Mouse (Mus musculus) fat pad, adult 2 months (tissue): Measurements from ENCODE around the gene Rpl4.
"Not testable (repeated sequence)": the region's sequence is repeated elsewhere in the genome, so short reads cannot be mapped to it uniquely, and the experiment has no call there.

Experiments used
- DNase-seq: peaks from one replicate; pipeline ENCODE4 v3.0.0-alpha.2; 2011; ENCODE audit warnings: low read depth, low spot score; ENCODE audit errors: extremely low read depth

Rpl4 gene

DNA sequence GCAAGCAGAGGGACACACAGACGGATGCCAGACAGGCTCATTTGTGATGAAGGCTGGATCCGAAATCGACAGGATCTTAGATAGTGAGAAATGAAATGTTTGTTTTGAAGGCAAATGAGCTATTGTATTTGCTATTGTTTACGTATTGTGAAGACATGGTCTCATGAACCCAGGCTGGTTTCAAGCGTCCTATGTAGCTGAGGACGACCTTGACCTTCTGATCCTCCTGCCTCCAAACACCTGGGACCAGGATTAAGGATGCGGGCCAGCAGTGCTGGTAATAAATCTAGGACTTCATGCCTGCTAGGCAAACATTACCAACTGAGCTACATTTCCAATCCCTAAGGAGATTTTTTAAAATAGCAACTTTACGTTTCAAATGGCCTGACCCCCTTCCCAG is 24.3 kb downstream of the Rpl4 start:
- DNase-seq = no peak

DNA sequence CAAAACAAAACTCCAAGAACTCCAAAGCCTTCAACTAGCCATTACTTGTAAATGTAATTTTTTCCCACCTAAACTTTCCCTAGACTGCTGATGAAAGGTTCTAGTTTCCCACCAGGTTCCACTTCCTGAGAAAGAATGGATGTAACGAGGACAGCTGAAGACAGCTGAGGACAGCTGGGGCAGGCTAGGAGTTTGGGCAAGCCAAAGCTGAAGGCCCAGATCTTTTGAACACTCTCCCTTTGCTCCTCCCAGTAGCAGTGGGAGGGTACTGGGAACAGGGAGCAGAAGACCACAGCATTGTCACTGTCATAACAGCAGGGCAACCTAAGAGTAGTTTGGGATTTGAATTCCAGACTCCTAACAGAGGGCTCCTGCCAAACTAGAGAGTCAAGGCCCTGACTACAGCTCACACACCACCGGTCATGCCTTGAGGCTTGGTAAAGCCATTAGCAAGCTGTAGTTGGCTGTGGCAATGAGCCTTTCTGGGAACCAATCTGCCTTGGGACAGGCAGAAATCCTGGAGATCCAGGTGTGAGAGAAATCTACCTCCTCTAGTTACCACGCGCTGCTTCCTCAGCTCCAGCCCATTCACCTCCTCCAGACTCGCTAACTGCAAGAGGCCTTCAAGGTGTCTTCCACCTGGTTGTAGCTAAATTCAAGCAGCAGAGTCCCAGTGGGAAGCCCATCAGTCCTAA is 25.0 kb downstream of the Rpl4 start:
- DNase-seq = no peak

DNA sequence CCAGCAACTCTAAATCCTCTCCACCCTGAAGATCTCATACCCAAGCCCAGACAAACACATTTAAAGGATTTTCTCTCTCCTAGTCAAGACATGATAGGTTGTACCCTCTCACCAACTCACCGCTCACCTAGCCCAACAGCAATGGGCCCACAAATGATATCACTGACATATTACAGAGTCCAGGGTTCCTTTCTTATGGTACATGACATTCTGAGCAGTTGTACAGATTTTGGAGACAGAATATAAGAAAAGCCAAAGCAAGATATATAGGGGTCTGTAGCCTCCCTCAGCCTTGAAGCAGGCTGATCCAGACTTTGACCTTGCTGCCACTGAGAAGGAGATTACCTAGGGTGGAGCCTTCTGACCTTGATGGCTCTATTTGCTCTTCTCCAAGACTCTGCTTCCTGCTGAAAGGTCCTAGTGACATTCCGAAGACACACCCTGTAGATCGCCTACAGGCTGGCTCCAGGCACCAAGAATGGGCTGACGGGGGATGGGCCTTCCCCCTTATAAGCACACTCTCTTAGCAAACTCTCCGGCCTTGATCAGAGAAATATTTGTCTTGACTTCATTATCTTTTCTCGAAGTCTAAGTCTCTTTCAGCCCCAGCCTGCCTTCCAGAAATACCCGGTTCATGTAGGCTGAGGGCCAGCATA is 25.7 kb downstream of the Rpl4 start:
- not testable (repeated sequence) for DNase-seq

GRCm38 (mm10) chr9:64199897-64200296 is 26.7 kb downstream of the Rpl4 start:
- DNase-seq = no peak

- DNase-seq = no peak
These were observed 29.2 kb downstream of the Rpl4 start for GRCm38 (mm10) chr9:64202331-64202730.

- no peak for DNase-seq
These were observed 29.7 kb downstream of the Rpl4 start for GRCm38 (mm10) chr9:64202866-64203265.

DNA sequence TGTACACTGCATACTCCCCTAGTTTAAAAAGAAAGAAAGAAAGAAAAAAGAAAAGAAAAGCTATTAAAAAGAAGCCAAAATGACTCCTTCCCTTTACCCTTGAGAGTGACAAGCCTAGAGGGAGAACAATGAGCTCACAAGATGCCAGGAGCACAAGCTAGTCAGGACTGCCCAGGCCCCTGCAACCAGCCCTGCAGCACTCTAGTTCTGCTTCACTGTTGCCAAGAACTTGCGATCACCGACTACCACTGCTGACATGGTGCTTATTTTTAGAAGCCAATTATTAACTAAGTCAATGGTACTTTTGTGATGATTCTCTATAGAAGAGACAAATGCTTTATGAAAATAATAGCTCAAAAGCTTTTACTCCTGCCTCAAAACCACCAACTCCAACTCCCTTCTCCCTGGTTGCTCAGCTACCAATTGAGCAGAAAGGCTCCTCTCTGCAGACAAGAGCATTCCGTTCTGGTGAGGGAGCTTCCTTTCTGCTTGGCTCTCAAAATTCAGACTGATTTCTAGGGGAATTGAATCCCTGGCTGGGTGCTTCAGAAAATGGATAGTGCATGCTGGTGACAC is 34.4 kb downstream of the Rpl4 start:
- DNase-seq = no peak

DNA sequence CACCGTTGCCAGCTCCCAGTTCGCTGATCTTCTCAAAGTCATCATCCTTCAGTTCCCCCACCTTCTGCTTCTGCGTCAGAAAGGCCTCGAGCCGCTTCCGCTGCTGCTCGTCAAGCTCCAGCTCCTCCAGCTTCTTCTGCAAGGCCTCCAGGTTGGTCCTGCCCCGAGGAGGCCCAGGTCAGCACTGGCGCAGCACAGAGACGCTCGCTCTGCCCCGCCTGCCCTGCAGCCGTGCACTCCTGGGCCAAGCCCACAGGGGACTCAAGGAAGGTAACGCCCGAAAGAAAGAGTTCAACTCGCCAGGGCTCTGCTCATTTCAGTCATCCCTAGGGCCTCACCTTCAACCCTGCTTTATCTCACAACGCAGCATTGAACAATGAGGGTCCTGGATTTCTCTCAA is 41.3 kb downstream of the Rpl4 start:
- DNase-seq = no peak

DNA sequence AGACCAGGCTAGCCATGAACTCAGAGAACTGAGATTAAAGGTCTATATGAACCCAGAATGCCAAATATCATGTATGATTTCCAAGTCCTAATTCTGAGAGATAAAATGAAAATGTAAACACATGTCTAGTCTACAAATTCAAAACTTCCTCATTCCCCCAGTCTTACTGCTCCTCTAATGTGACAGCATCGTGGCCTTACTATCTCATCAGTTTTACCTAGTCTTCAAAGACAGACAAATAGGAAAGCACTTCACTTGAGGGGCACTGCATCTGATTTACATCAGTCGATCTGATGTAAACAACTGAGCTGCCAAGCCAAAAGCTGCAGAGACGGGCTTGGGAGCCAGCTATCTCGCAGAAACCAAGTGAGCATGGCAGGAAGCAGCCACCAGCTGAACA is 42.9 kb downstream of the Rpl4 start:
- no peak for DNase-seq

- DNase-seq = no peak
These were observed 43.5 kb downstream of the Rpl4 start for GRCm38 (mm10) chr9:64216641-64217040.

DNA sequence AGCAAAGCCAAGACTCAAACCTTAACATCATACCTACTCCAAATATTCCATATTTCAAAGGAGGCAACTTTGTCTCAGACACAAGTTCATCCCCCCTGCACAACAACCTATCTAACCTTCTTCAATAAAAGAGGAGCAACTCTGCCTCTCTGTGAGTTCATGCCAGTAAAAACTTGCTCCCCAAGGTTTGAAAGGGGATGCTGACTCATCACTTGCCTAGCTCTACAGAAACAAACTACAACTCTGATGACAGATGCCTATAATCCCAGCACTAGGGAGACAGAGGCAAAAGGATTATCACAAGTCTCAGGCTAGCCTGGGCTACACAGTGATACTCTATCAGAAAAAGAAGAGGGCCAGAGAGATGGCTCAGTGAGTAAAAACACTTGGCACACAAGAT is 44.7 kb downstream of the Rpl4 start:
- DNase-seq = no peak

GRCm38 (mm10) chr9:64219305-64219704 is 46.1 kb downstream of the Rpl4 start:
- no peak for DNase-seq

DNA sequence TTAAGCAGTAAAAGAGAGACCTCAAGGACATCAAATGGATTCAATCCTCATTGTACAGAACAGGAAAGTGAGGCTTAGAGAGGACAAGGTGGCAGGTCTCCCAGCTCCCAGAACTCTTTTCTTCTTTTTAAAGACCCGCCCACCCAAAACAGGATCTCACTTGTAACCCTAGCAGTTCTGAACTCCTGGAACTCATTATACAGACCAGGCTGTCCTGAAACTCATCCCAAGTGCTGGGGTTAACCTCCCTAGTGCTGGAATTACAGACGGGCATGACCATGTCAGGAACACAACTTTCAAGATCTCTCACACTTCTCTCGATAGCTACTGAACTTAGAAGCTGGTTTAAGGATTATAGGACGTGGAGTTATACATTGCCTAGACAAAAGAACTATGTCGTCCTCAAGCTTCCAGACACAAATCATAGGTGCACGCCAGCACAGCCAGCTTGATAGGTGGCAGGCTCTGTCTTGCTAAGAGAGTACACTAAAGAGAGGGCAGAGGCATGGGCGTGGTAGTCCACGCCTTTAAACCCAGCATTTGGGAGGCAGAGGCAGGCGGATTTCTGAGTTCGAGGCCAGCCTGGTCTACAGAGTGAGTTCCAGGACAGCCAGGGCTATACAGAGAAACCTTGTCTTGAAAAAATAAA is 46.7 kb downstream of the Rpl4 start:
- DNase-seq = no peak

GRCm38 (mm10) chr9:64220603-64221002 is 47.4 kb downstream of the Rpl4 start:
- DNase-seq = no peak

DNA sequence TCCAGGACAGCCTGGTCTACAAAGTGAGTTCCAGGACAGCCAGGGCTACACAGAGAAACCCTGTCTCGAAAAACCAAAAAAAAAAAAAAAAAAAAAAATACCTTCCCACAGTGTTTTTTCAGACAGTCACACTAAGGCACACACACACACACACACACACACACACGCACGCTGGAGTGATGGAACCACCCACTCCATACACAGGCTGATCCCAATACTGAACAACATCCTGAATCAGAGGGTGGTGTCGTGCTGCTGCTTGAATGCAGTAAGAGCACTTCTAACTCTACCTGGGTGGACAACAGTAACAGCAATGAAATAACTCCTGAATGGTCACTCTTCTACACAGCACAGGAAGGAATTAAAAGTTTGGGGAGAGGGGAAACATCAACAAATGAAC is 48.3 kb downstream of the Rpl4 start:
- no peak for DNase-seq

DNA sequence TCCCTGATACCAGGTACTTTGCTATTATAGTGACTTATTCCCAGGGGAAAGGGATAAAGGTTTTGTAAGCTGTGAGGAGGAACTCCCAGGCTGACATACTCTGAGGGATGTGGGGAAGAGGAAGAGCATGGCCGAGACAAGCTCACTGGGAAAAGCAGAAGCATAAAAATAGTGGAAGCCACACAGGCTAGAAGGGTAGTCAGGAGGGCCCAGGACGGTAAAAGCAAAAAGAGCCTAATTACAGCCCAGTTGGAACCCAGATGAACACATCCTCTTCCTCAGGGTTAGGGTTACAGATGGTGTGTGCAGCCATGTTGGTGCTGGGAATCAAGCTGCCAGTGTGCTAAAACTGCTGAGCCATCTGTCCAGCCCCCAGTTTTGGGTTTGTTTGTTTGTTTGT is 48.9 kb downstream of the Rpl4 start:
- no peak for DNase-seq

- DNase-seq = no peak
These were observed 52.6 kb downstream of the Rpl4 start for GRCm38 (mm10) chr9:64225805-64226204.

- DNase-seq = no peak
These were observed 54.6 kb downstream of the Rpl4 start for GRCm38 (mm10) chr9:64227736-64228135.
